Mouse (Mus musculus) CH12.LX (cell line): ENCODE measurements around the gene Chrm1.

Experiments
- CHD1 ChIP-seq: IDR thresholded peaks from 2 replicates; pipeline ENCODE4 v1.6.1; 2012; ENCODE audit warnings: low read depth, low read length, improper control_type of control experiment, inconsistent platforms
- CTCF ChIP-seq, 2 experiments: IDR thresholded peaks in 1 of 2; conservative IDR thresholded peaks in 1 of 2; 2 replicates each; pipeline ENCODE4 v1.5.1; 2011 to 2012; ENCODE audit warnings: low read depth in 2 of 2, low read length in 2 of 2, improper control_type of control experiment in 1 of 2, inconsistent platforms in 1 of 2, mild to moderate bottlenecking in 1 of 2, moderate library complexity in 1 of 2
- EP300 ChIP-seq: IDR thresholded peaks from 2 replicates; pipeline ENCODE4 v1.6.1; 2011; ENCODE audit warnings: low read length, improper control_type of control experiment
- ETS1 ChIP-seq: conservative IDR thresholded peaks from 2 replicates; pipeline ENCODE4 v1.6.1; 2012; ENCODE audit warnings: low read depth, mild to moderate bottlenecking, inconsistent platforms, low read length, improper control_type of control experiment, moderate library complexity
- MEF2A ChIP-seq: IDR thresholded peaks from 2 replicates; pipeline ENCODE4 v1.6.1; 2014; ENCODE audit warnings: low read depth, mild to moderate bottlenecking, inconsistent platforms, low read length, improper control_type of control experiment, borderline replicate concordance
- NRF1 ChIP-seq: IDR thresholded peaks from 2 replicates; pipeline ENCODE4 v1.6.1; 2014; ENCODE audit warnings: low read depth, mild to moderate bottlenecking, inconsistent platforms, low read length, improper control_type of control experiment, moderate library complexity
- POLR2A ChIP-seq: IDR thresholded peaks from 2 replicates; pipeline ENCODE4 v1.6.1; 2011; ENCODE audit warnings: low read depth, mild to moderate bottlenecking, improper control_type of control experiment, low read length
- RAD21 ChIP-seq: IDR thresholded peaks from 2 replicates; pipeline ENCODE4 v1.6.1; 2011; ENCODE audit warnings: low read depth, mild to moderate bottlenecking, low read length, improper control_type of control experiment, moderate library complexity
- SMC3 ChIP-seq: IDR thresholded peaks from 2 replicates; pipeline ENCODE4 v1.6.1; 2011; ENCODE audit warnings: low read depth, low read length, improper control_type of control experiment
- TBP ChIP-seq: conservative IDR thresholded peaks from 2 replicates; pipeline ENCODE4 v1.6.1; 2011; ENCODE audit warnings: low read depth, low read length, improper control_type of control experiment
- TCF12 ChIP-seq: IDR thresholded peaks from 2 replicates; pipeline ENCODE4 v1.6.1; 2014; ENCODE audit warnings: low read depth, mild to moderate bottlenecking, inconsistent platforms, low read length, improper control_type of control experiment
- ZC3H11A ChIP-seq: IDR thresholded peaks from 2 replicates; pipeline ENCODE4 v1.6.1; 2012; ENCODE audit warnings: low read depth, mild to moderate bottlenecking, inconsistent platforms, low read length, improper control_type of control experiment
- ZMIZ1 ChIP-seq: IDR thresholded peaks from 2 replicates; pipeline ENCODE4 v1.6.1; 2012; ENCODE audit warnings: low read depth, mild to moderate bottlenecking, inconsistent platforms, low read length, improper control_type of control experiment
- ZNF384 ChIP-seq: IDR thresholded peaks from 2 replicates; pipeline ENCODE4 v1.6.1; 2012; ENCODE audit warnings: low read depth, low read length, improper control_type of control experiment, inconsistent platforms

DNA sequence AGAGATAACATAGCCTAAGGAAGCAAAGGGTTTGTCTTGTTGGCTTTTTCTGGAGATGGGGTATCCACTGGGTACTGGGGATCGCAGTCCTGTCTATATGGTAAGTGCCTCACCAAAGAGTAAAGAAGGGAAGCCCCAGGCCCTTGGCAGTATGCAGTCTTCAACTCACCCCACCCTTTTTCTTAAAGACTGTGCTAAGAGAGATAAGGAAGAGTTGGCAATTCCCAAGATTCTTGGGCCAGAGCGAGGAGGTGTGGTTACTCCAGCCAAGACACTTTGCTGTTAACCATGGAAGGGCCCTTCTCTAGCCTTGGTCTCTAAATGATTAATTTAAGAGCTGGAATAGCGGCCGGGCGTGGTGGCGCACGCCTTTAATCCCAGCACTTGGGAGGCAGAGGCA is 43.3 kb downstream of the Chrm1 start:
- no peak for TF ChIP-seq ETS1
- no peak for TF ChIP-seq ZMIZ1
- TF ChIP-seq POLR2A: no peak
- TF ChIP-seq RAD21: no peak
- TF ChIP-seq CTCF (conservative IDR thresholded peaks at IDR 0.05 in 1 of 2, IDR thresholded peaks at IDR 0.05 in 1 of 2; ENCODE audit: low read depth in 2 of 2, low read length in 2 of 2): no peak
- TF ChIP-seq ZNF384: no peak
- no peak for TF ChIP-seq MEF2A
- TF ChIP-seq SMC3: no peak
- no peak for TF ChIP-seq NRF1
- no peak for TF ChIP-seq CHD1
- no peak for TF ChIP-seq TCF12
- no peak for TF ChIP-seq TBP
- TF ChIP-seq EP300: no peak
- TF ChIP-seq ZC3H11A: no peak
